Mouse (Mus musculus): ENCODE data around the gene Gm17324. TPM values are rescaled to one million over a fixed set of nuclear protein-coding genes. Genes with fewer than 3 reads are reported as not detected.

Gm17324 gene
- total RNA-seq (2023), result not detected

GRCm38 (mm10) chr9:78447973-78448873 is at the start of gene Gm17324, which contains the start of gene Mto1:
TSS of gene Gm17324 (minus strand) at chr9:78448786.
TSS of gene Mto1 (plus strand) at chr9:78448208.

GRCm38 (mm10) chr9:78488890-78489420 is 40.4 kb upstream of the Gm17324 start, which contains the start of gene Eef1a1:
TSS of gene Eef1a1 (minus strand) at chr9:78489151.

GRCm38 (mm10) chr9:78442579-78443392 is 5.8 kb downstream of the Gm17324 start, which contains the start of gene Cgas:
TSS of gene Cgas (minus strand) at chr9:78443237.

Other genes with a start within 250 kb of the Gm17324 start
- gene Gsta1, start 218.1 kb downstream of the Gm17324 start, total RNA-seq (2023), result not detected
- gene Gm3776, start 191.7 kb downstream of the Gm17324 start, total RNA-seq (2023), result not detected
- gene Gm10639, start 158.9 kb downstream of the Gm17324 start, total RNA-seq (2023), result not detected
- not detected for gene Omt2a, start 134.0 kb downstream of the Gm17324 start, total RNA-seq (2023)
- gene Omt2b, start 121.2 kb downstream of the Gm17324 start, total RNA-seq (2023), result not detected
- not detected for gene Gsta2, start 93.0 kb downstream of the Gm17324 start, total RNA-seq (2023)
- gene Dppa5a, start 80.6 kb downstream of the Gm17324 start, total RNA-seq (2023), result not detected
- not detected for gene Ooep, start 70.1 kb downstream of the Gm17324 start, total RNA-seq (2023)
- not detected for gene Ddx43, start 53.0 kb downstream of the Gm17324 start, total RNA-seq (2023)
- 1 to 10 TPM; 7.0 to 9.3 TPM for gene Cgas, start 5.5 kb downstream of the Gm17324 start, total RNA-seq (2023)
- gene Mto1, start 578 bp downstream of the Gm17324 start, total RNA-seq (2023), result 10 to 100 TPM; 14.4 to 15.7 TPM
- gene Eef1a1, start 40.4 kb upstream of the Gm17324 start, total RNA-seq (2023), result 1,000 to 10,000 TPM; 3,050 to 3,467 TPM
- 1 to 10 TPM; 4.4 to 5.3 TPM for gene Slc17a5, start 139.3 kb upstream of the Gm17324 start, total RNA-seq (2023)
- gene Cd109, start 166.8 kb upstream of the Gm17324 start, total RNA-seq (2023), result under 1 TPM; 0.31 to 0.86 TPM